In genomic region chr1:101902826-101903210, GRCm38 (mm10) we compare ENCODE assay signal across 7 mouse cellular contexts.
A peak's percentile ranks its signal among the peaks of the same experiment; 100 is the strongest.
DNase-seq lines count a peak whose midpoint lies in the region; ATAC-seq and TF ChIP-seq lines count a peak whose summit lies in the region.
"Not testable (repeated sequence)": the region's sequence is repeated elsewhere in the genome, so short reads cannot be mapped to it uniquely, and the experiment has no call there.

No protein-coding gene starts in this region.

- peak overlapping the region; percentile 64; the same call in 1 of the 2 replicates for H3K9ac ChIP-seq in CH12.LX (ENCODE audit: insufficient read depth, low read depth)

- H3K27ac ChIP-seq in CH12.LX (ENCODE audit: insufficient read depth, low read depth) (peak overlapping the region; percentile 69), macrophage (peak overlapping the region; percentile 62)

- not testable (repeated sequence) for H3K9me3 ChIP-seq in CH12.LX (replicated peaks; ENCODE audit: low read length)

- H3K4me2 ChIP-seq in CH12.LX (ENCODE audit: insufficient read depth, low read depth, poor library complexity, severe bottlenecking), result peak overlapping the region; percentile 44; the same call in 1 of the 2 replicates

- TF ChIP-seq EP300 in CH12.LX (IDR thresholded peaks at IDR 0.05; ENCODE audit: low read length), result not testable (repeated sequence)

- peak; percentile 27 for ATAC-seq in activated CD4-positive, CD25-positive, alpha-beta regulatory T cell, adult 4 months

- in situ Hi-C loops in CH12.LX (cut with MboI; ENCODE audit: low pct_ligation_motif_present, low pct_unique_long_range_greater_than_20kb, low sequenced_read_pairs), result not testable (repeated sequence)

- dilution Hi-C loops in CH12.LX (cut with MboI; ENCODE audit: extremely low pct_ligation_motif_present, extremely low pct_unique_long_range_greater_than_20kb, low sequenced_read_pairs), result not testable (repeated sequence)

- not testable (repeated sequence) for TF ChIP-seq RAD21 in CH12.LX (IDR thresholded peaks at IDR 0.05; ENCODE audit: low read depth, low read length)

- H3K4me1 ChIP-seq in CH12.LX (ENCODE audit: control insufficient read depth in 1 of 2, insufficient read depth in 2 of 2), result not testable (repeated sequence)

- TF ChIP-seq POLR2A in CH12.LX (IDR thresholded peaks at IDR 0.05; ENCODE audit: low read depth, low read length), result peak; percentile 18; the same call in 1 of the 2 replicates

- not testable (repeated sequence) for H3K27me3 ChIP-seq in CH12.LX (replicated peaks)

- H3K4me3 ChIP-seq in CH12.LX (replicated peaks in 1 of 3; ENCODE audit: low read depth in 2 of 3, low read length in 2 of 3, poor library complexity in 1 of 3) (peak overlapping the region in 2 of 3 experiments; percentile 32 to 54), macrophage (ENCODE audit: inconsistent target) (peak overlapping the region; percentile 38; the same call in 1 of the 2 replicates)

- peaks cover 3 to 11% of the 10 kb centered on the region in 2 experiments for H3K36me3 ChIP-seq in CH12.LX (replicated peaks in 1 of 2; ENCODE audit: control insufficient read depth in 1 of 2, insufficient read depth in 1 of 2, low read length in 1 of 2)
- H3K36me3 ChIP-seq in macrophage (ENCODE audit: inconsistent target), result not testable (repeated sequence)

- 64% methylated on average over 8 of the region's 8 CpGs for WGBS in macrophage (ENCODE audit: missing documents)

- not testable (repeated sequence) for TF ChIP-seq CTCF in CH12.LX (conservative IDR thresholded peaks at IDR 0.05 in 1 of 2, IDR thresholded peaks at IDR 0.05 in 1 of 2; ENCODE audit: low read depth in 2 of 2, low read length in 2 of 2)

- peak; percentile 50 to 51 for DNase-seq in B cell, adult 2 months
- peak; percentile 33 for DNase-seq in CH12.LX (ENCODE audit: extremely low read depth)
- peak; percentile 10 to 14 for DNase-seq in heart, adult 18-20 months
- DNase-seq in natural killer cell, adult 2 months (ENCODE audit: low spot score in 2 of 2), result peak; percentile 52 to 53
- DNase-seq in thymus, postnatal 25 days, result peak; percentile 3

- not testable (repeated sequence) for H3K79me2 ChIP-seq in CH12.LX (replicated peaks; ENCODE audit: control insufficient read depth, extremely low read depth, insufficient read depth, poor library complexity, severe bottlenecking); macrophage (ENCODE audit: inconsistent target)

TF ChIP-seq in CH12.LX, 34 proteins besides CTCF, POLR2A, EP300 and RAD21:
- peak; percentile 49; the same call in 1 of the 2 replicates for TF ChIP-seq TBP (conservative IDR thresholded peaks at IDR 0.05; ENCODE audit: low read depth, low read length)
- 0 out of 2 replicates have a peak, but pooled peaks have one; percentile 41 for TF ChIP-seq MYC (IDR thresholded peaks at IDR 0.05; ENCODE audit: low read depth, low read length)
- peak; percentile 60 for TF ChIP-seq NRF1 (IDR thresholded peaks at IDR 0.05; ENCODE audit: low read depth, low read length)

Comparison
In these comparisons a context has a peak if more than half of its experiments do, and no peak if none do; other contexts are left out.
1. Peak in every context shown above with its lines: DNase-seq, ATAC-seq, H3K4me3 ChIP-seq and H3K27ac ChIP-seq.